15 mouse cellular contexts compared by ENCODE assay signal in genomic region chr19:43608711-43609457, GRCm38 (mm10). TPM values are rescaled to one million over a fixed set of nuclear protein-coding genes. Genes with fewer than 3 reads are reported as not detected.
"Had no signal": no experiment of that assay in that cellular context is flagged by ENCODE, and none has a peak within 500 bp of the region (broad histone marks: within the 10 kb centered on the region; RNA-seq: fewer than 3 reads in every experiment).

No protein-coding gene starts in this region.

- H3K27ac ChIP-seq: kidney, postnatal 0 days; layer of hippocampus, adult 2 months; limb, embryonic 13.5 days; liver, embryonic 14.5 days; midbrain, embryonic 12.5 days; neural tube, embryonic 12.5 days had no signal

- ATAC-seq: lung, postnatal 0 days had no signal

- H3K4me2 ChIP-seq: limb, embryonic 13.5 days; midbrain, embryonic 12.5 days; neural tube, embryonic 12.5 days had no signal

- H3K36me3 ChIP-seq: limb, embryonic 13.5 days; midbrain, embryonic 12.5 days; neural tube, embryonic 12.5 days had no signal

- H3K9ac ChIP-seq: limb, embryonic 13.5 days; liver, embryonic 14.5 days; midbrain, embryonic 12.5 days; neural tube, embryonic 12.5 days had no signal

- H3K4me3 ChIP-seq: layer of hippocampus, adult 2 months; limb, embryonic 13.5 days; midbrain, embryonic 12.5 days; neural tube, embryonic 12.5 days had no signal

- DNase-seq: kidney, adult 11 months; kidney, adult 9 months; kidney, postnatal 4 days; left cerebral cortex, postnatal 4 days; lung, adult 18-20 months; lung, postnatal 4 days; thymus, postnatal 4 days had no signal

- H3K9me3 ChIP-seq: limb, embryonic 13.5 days; megakaryocyte, embryonic 14.5 days; midbrain, embryonic 12.5 days; neural tube, embryonic 12.5 days had no signal

RNA-seq across cellular contexts. Expression of gene Nkx2-3, which starts 3.2 kb away (rescaled TPM):
- polyA plus RNA-seq: kidney, postnatal 0 days; limb, embryonic 13.5 days; lung, postnatal 0 days; neural tube, embryonic 12.5 days had no signal
